Mouse (Mus musculus) bone marrow macrophage, adult 2 months (primary cell): ENCODE results near the gene Ttll5. TPM values are rescaled to one million over a fixed set of nuclear protein-coding genes. Genes with fewer than 3 reads are reported as not detected.

ENCODE experiments used
- H3K27ac ChIP-seq: 2 replicates; pipeline ENCODE4 v1.5.1; 2012; ENCODE audit warnings: low read depth, low read length; ENCODE audit not compliant: insufficient read depth
- H3K4me1 ChIP-seq: 2 replicates; pipeline ENCODE4 v1.6.1; 2012; ENCODE audit warnings: low read length; ENCODE audit not compliant: control insufficient read depth, insufficient read depth
- H3K4me3 ChIP-seq: 2 replicates; pipeline ENCODE4 v1.5.1; 2012; ENCODE audit warnings: mild to moderate bottlenecking, low read length, moderate library complexity; ENCODE audit not compliant: insufficient read depth
- CTCF ChIP-seq: IDR thresholded peaks from 2 replicates; pipeline ENCODE4 v1.5.1; 2012; ENCODE audit warnings: low read depth, mild to moderate bottlenecking, low read length, moderate library complexity
- POLR2A ChIP-seq: IDR thresholded peaks from 2 replicates; pipeline ENCODE4 v1.6.1; 2012; ENCODE audit warnings: mild to moderate bottlenecking, low read depth, low read length, borderline replicate concordance
- polyA plus RNA-seq: library from polyadenylated mRNA; stranded (reverse); fragments of >200 nt; gene quantifications from 2 replicates; pipeline ENCODE4 v1.2.4, GENCODE M21; 2012; ENCODE audit not compliant: missing spikeins, insufficient read depth, insufficient read length

Ttll5 gene
- polyA plus RNA-seq, 1 experiment, result 7.7 TPM

DNA sequence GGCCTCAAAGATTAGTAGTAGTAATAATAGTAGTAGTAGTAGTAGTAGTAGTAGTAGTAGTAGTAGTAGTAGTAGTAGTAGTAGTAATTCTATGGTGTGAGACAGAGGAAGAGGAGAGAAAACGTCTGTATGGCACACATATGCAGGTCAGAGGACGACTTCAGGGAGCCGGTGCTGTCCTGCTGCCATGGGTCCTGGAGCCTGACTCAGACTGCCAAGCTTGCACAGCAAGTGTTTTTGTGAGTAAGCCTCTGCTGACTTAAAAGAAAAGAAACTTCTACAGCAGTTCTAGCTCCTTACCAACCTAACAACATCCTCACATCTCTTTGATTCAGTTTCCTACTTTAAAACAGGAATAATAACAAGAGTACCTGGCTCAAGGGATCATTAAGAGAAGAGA lies 190.2 kb downstream of the Ttll5 start:
- no peak overlapping the region for H3K4me3 ChIP-seq
- no peak overlapping the region for H3K27ac ChIP-seq
- TF ChIP-seq POLR2A (no peak), CTCF (no peak)
- H3K4me1 ChIP-seq, result no peaks in the 10 kb centered on the region

DNA sequence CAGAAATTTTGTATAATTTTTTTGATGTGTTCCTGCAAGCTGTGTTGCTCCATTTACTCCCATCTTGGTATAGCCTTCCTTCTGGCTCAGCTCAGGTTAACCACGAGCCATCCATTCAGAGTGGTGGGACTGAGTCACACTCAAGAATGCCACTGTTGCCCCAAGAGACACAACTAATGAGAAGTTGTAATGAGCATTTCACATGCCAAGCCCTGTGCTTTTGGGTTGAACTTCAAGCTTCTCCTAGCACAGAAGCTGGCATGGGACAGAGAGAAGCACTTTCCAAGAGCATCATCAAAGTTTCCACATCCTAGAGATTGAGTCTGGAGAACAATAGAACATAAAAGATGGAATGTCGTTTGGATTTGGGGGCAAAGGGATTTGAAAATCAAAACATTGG lies 190.7 kb downstream of the Ttll5 start:
- no peak for TF ChIP-seq CTCF
- TF ChIP-seq POLR2A, result no peak
- Histone ChIP-seq H3K4me1 (no peaks in the 10 kb centered on the region), H3K4me3 (no peak overlapping the region), H3K27ac (no peak overlapping the region)

- Histone ChIP-seq H3K4me1 (no peaks in the 10 kb centered on the region), H3K4me3 (no peak overlapping the region), H3K27ac (no peak overlapping the region)
- TF ChIP-seq CTCF, result no peak
- no peak for TF ChIP-seq POLR2A
These were observed 192.9 kb downstream of the Ttll5 start for GRCm38 (mm10) chr12:86017360-86017759.

DNA sequence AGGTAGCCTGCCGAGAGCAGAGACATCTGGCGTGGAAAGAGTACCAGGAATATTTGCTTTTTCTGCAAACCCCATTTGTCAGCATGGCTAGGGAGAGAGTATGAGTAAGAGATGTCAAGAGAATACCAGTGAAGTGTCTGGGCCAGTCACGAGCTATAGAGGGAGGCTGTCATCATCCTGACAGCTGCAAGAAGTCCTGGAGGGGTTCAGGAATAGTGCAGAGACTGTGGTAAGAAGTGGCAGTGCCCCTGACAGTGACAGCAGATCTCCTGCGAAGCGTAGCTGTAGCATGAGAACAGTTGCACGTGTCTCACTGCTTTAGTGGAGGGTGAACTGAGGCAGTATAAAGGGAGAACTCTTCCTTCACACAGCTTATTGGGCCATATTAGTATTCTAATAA lies 197.1 kb downstream of the Ttll5 start:
- Histone ChIP-seq H3K4me3 (no peak overlapping the region), H3K4me1 (no peaks in the 10 kb centered on the region), H3K27ac (no peak overlapping the region)
- no peak for TF ChIP-seq POLR2A
- TF ChIP-seq CTCF, result no peak

DNA sequence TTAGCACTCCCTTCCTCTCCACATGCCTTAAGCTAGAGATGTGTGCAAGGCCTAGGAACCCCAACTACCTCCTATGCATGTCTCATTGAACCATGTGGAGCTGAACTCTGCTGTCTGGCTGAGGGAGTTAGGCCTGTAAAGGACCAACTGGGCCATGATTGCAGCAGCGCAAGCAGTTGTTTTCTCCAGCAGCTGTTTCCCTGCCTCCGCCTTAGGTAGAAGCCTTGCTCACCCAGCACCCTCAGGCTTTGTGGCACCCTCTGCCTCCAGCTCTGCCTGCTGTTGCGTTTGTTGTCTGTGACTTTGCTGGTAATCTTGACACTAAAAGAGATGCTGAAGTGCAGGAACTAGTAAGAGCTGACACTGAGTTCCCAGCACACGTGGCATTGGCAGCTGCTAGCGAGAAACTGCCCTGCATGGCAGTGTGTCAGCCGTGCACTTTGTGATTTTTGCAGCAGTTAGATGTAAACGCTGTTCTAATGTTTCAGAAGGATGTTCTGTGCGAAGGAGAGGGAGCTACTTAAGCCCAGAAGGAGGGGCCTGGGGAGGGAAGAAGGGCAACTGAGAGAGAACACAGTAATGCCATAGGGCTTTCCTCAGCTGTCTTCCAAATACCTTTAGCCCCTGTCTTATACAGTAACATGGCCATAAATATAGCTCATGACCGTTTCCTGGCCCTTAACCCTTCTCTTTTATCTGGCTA lies 198.0 kb downstream of the Ttll5 start:
- TF ChIP-seq CTCF, result no peak
- TF ChIP-seq POLR2A, result no peak
- no peaks in the 10 kb centered on the region for H3K4me1 ChIP-seq
- H3K27ac ChIP-seq, result no peak overlapping the region

DNA sequence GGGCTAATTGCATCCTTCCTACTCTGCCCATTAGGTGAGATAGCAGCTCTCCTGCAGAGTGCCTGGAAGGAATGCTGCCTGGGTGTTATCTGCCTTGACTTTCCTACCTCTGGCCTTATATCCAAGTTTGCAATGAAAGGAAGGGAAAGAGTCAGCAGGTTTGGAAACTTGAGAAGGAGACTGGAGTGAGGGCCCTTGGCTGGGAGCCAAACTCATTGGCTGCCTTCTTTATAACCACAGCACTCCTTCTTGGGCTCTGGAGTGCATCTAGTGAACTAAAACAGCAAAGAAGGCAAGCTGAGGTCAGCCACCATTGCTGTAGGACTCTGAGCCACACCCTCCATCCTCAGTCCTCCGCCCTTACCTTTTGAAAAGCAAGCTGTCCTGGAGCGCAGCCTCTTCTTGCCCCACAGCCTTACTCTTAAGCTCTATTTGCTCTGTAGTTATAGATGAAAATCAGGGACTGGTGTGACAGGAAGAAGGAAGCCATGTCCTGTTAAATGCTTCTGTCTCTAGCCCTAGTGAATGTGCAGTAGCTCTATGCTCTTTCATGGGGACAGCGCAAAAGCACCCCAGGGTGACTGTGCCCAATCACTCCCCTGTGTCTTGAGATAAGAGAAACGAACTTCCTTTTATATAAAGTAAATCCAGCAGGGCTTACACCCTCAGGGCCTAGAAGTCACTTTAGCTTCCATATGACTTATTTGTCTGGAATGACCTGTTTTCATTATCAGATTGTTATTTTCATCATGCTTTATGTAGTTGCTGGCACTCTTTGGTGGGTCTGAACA lies 198.8 kb downstream of the Ttll5 start:
- Histone ChIP-seq H3K4me3 (no peak overlapping the region), H3K4me1 (no peaks in the 10 kb centered on the region), H3K27ac (no peak overlapping the region)
- TF ChIP-seq CTCF (no peak), POLR2A (no peak)

More for the DNA sequence above, 198.0 kb downstream of the Ttll5 start:
- H3K4me3 ChIP-seq, result no peak overlapping the region

DNA sequence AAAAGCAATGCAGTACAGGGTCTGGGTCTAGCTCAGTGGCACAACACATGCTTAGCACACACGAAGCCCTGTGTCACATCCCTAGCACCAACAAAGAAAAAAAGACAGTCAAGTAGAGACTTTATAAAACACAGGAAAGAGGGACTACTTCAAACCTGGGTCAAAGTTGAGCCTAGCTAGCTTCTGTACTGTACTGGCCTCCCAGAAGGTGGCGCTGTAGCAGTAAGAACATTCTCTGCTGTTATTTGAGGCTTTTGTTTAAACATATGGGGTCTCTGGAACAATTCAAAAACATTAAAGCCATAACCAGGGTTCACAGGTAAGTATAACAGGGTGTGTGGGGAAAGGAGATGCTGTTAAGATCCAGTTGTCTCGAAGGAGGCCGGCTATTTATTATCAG lies 200.0 kb downstream of the Ttll5 start:
- Histone ChIP-seq H3K27ac (no peak overlapping the region), H3K4me1 (no peaks in the 10 kb centered on the region), H3K4me3 (no peak overlapping the region)
- TF ChIP-seq POLR2A (no peak), CTCF (no peak)

- no peak overlapping the region for H3K27ac ChIP-seq
- H3K4me3 ChIP-seq, result no peak overlapping the region
- no peaks in the 10 kb centered on the region for H3K4me1 ChIP-seq
- TF ChIP-seq CTCF (no peak), POLR2A (no peak)
These were observed 201.0 kb downstream of the Ttll5 start for GRCm38 (mm10) chr12:86025480-86025879.

- Histone ChIP-seq H3K4me1 (no peaks in the 10 kb centered on the region), H3K27ac (no peak overlapping the region), H3K4me3 (no peak overlapping the region)
- TF ChIP-seq CTCF, result no peak
- TF ChIP-seq POLR2A, result no peak
These were observed 202.5 kb downstream of the Ttll5 start for GRCm38 (mm10) chr12:86027000-86027399.

- TF ChIP-seq CTCF (no peak), POLR2A (no peak)
- H3K4me1 ChIP-seq, result no peaks in the 10 kb centered on the region
- H3K4me3 ChIP-seq, result no peak overlapping the region
- no peak overlapping the region for H3K27ac ChIP-seq
These were observed 203.3 kb downstream of the Ttll5 start for GRCm38 (mm10) chr12:86027747-86028146.

DNA sequence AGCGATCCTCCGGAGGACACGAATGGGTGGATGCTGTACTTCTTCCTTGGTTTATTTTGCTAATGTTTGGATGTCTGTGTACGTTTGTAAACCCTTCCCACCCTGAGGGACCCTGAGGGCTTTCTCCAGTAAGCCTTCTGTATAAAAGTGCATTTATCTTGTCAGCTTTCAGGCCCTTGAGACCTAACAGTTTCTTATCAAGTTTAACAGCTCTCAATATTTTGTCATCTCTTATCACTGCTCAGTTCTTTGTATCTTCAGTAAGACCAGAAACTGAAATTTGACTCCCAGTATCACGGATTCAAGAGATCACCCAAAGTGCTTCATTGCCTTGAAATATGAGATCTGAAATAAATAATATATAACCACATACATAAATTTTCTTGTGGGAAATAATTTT lies 206.5 kb downstream of the Ttll5 start:
- Histone ChIP-seq H3K4me1 (no peaks in the 10 kb centered on the region), H3K4me3 (no peak overlapping the region), H3K27ac (no peak overlapping the region)
- no peak for TF ChIP-seq CTCF
- TF ChIP-seq POLR2A, result no peak
